Mouse (Mus musculus): ENCODE results near the gene Il3ra.

- peak; percentile 29; the same call in 1 of the 2 replicates for TF ChIP-seq CTCF (IDR thresholded peaks at IDR 0.05; ENCODE audit: insufficient read depth, low read depth, low read length)
- 0 out of 2 replicates have a peak, but pooled peaks have one; percentile 37 for TF ChIP-seq POLR2A (IDR thresholded peaks at IDR 0.05; ENCODE audit: insufficient read depth, low read depth, low read length)
These were observed 783 bp upstream of the Il3ra start for GRCm38 (mm10) chr14:14345113-14345871.
